Mouse (Mus musculus) thymus, postnatal 0 days (tissue): ENCODE results near the gene Gm20388. TPM values are rescaled to one million over a fixed set of nuclear protein-coding genes. Genes with fewer than 3 reads are reported as not detected.

Experiments used
- DNase-seq: peaks from one replicate; pipeline ENCODE4 v3.0.0-alpha.2; 2015; ENCODE audit warnings: low spot score
- polyA plus RNA-seq: library from polyadenylated mRNA; unstranded; fragments of >200 nt; fragmentation: Nextera tagmentation; extraction: Ambion mirVana; gene quantifications from 2 replicates; pipeline ENCODE4 v1.2.1, GENCODE M21; 2015

Gene Gm20388
- polyA plus RNA-seq, 1 experiment from 2014 or later = not detected

GRCm38 (mm10) chr8:121842064-121842955 lies 1931.7 kb downstream of the Gm20388 start:
- no peak for DNase-seq

- no peak for DNase-seq
Measured at GRCm38 (mm10) chr8:121843184-121843733, 1932.6 kb downstream of the Gm20388 start.

DNA sequence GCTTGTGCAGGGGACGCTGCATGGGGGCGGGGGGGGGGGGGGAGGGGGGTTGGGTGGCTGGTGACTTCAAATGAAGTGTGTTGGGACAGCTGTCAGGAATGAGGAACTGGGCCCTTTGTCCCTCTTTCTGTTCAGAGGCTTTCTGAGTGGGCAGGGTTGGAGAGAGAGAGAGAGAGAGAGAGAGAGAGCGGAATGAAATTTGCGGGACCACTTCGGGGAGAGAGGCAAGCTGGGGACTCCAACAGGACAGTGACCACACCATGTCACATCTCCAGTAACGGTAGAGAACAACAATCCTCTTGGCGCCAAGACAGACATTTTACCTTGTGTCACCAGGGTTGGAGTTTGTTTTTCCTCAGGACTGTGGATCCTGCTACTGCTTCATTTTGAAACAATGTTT lies 1934.1 kb downstream of the Gm20388 start:
- no peak for DNase-seq

DNA sequence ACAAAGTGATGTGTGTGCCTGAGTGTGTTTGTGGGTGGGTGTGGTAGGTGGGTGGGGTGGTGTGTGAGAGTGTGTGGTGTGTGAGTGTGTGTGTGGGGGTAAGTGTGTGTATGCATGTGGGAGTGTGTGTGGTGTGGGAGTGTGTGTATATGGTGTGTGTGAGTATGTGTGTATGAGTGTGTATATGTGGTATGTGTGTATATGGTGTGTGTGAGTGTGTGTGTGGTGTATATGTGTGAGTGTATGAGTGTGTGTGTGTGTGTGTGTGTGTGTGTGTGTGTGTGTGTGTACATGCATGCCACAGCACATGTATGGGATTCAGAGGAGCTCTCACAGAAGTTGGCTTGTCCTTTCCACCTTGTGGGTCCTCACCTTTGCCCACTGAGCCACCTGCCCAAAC lies 1936.2 kb downstream of the Gm20388 start:
- DNase-seq = no peak

- DNase-seq = no peak
Measured at GRCm38 (mm10) chr8:121847261-121847822, 1936.7 kb downstream of the Gm20388 start.

DNA sequence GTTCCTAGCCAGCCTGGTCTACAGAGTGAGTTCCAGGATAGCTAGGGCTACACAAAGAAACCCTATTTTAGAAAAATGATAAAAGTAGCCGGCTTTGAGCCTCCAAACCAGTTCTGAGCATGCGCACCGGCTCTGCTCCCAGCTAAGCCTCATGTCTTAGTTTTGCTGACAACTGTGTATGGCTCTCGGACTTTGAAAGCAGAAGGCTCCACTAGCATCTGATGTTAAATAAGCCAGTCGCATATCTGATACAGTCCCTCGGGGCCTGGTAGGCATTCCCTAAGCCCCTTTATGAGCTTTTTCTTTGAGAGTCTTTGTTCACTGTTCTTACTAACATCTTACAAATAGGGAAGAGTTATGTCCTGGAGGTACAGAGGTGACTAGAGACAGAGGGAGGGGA lies 1937.3 kb downstream of the Gm20388 start:
- no peak for DNase-seq

DNA sequence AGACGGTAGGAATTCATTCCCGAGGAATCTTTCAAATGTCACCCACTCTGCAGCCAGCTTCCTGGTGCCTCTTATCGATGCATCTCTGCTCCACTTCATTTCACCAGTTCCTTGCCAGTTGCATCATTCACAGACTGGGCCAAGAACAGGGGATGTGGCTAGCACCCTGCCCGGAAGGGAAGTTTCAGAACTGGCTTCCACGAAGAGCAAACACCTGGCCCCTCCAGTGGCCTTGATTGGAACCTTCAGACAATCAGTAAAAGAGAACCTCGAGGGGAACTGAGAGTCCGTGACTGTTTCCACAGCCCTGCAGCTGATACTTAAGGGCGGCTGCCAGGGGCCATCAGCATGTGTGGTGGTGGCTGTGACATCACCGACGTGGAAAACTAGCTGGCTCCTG lies 1937.9 kb downstream of the Gm20388 start:
- DNase-seq = no peak

GRCm38 (mm10) chr8:121849303-121849702 lies 1938.7 kb downstream of the Gm20388 start:
- no peak for DNase-seq

- DNase-seq = peak; percentile 81
Measured at GRCm38 (mm10) chr8:121850018-121850417, 1939.4 kb downstream of the Gm20388 start.

- DNase-seq = no peak
Measured at GRCm38 (mm10) chr8:121850436-121850820, 1939.8 kb downstream of the Gm20388 start.

- peak; percentile 98 for DNase-seq
Measured at GRCm38 (mm10) chr8:121850821-121851470, 1940.3 kb downstream of the Gm20388 start.

DNA sequence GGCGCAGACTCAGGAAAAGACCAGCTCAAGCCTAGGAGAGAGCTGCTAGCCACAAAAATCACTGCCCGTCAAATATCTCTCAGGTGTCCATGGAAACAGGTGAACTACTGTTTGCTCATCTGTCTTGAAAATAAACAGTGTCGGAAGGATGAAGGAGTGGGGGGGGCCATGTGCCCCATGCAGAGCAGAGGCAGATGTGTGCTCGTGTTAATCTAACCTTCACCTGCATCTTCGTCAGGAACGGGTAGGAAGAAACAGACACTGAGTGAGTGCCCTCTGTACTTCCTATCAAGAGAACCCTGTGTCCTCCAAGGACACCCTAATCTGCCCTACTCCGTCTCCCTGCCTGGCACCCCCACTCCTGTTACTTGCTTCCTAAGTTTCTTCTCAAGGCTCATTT lies 1941.1 kb downstream of the Gm20388 start:
- DNase-seq = no peak

GRCm38 (mm10) chr8:121852464-121852863 lies 1941.8 kb downstream of the Gm20388 start:
- DNase-seq = no peak

DNA sequence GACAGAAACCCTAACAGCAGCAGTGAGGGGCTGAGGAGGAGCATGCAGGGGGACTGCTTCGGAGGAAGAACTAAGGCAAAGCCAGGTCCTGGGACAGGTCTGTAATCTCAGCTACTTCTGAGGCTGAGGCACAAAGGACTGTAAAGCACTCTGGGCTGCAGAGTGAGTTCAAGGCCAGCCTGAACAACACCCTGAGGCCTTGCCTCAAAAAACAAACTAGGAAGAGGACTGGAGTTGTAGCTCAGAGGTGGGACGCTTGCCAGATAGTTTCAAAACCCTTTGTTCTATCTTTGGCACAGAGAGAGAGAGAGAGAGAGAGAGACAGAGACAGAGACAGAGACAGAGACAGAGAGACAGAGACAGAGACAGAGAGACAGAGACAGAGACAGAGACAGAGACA lies 1942.9 kb downstream of the Gm20388 start:
- no peak for DNase-seq

- DNase-seq = no peak
Measured at GRCm38 (mm10) chr8:121856071-121856746, 1945.6 kb downstream of the Gm20388 start.

GRCm38 (mm10) chr8:121857331-121857730 lies 1946.7 kb downstream of the Gm20388 start:
- DNase-seq = no peak

DNA sequence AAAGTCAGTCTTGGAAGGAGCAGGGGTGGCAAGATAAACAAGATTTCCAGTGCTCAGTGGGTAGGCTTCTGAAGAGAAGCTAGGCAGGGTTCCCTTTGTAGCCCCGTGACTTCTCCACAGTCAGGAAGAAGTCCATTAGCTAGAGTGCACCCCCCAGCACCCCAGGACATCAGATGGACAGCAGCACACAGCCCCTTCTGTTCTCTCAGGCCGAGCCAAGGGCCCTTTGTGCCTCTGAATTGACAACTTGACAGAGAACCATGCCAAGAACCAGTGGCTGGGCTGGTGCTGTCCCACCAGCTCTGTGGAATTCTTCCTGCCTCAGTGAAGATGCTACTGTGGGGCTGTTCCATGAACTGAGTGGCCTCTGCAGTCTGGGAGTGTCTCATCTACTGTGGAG lies 1947.1 kb downstream of the Gm20388 start:
- DNase-seq = no peak

DNA sequence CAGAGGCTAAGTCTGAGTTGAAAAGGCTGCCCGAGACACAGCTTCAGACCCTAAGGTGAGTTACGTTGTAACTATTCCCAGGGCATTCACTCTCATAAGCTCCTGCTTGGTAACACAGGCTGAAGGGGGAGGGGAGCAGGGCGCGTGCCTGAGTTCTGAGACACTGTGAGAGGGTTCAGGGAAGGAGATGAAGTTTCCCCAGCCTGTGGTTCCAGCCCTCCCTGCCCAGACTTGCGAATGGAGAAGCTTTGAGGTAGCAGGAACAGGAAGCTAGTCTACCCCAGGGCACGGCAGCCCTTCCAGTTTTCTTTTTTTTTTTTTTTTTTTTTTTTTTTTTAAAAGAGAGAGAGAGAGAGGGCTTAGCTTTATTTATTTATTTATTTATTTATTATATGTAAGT lies 1950.6 kb downstream of the Gm20388 start:
- DNase-seq = no peak

DNA sequence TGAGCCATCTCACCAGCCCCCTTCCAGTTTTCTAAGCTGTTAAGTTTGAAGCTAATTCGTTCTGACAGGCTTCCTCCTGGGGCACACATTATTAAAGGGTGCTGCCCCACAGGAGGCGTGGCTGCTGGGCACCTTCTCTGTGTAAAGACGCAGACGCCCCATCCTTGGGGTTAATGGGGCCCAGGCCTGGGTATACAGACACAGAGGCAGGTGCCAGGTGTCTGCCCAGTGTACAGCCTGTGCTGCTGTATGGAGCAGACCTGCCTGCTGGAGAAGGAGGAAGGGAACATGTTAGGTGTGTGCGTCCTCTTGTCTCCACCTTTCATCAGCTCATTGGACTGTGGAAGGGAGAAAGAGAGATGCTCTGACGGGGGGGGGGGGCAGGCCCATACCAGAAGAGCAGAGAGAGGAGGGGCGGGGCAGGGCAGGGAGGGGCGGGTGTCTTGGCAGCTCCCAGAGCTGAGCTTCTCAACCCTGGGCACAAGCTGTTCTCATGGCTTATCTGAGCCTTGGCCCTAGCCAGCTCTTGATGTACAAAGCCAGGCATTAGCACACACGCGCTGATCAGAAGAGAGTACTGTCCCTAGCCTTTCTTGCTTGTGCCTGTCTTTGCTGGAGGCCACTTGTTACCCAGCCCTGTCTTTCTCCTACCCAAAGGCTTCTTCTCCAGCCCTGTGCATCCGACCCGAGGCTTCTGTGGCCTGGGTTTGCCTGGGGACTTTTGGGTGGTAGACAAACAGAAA lies 1951.3 kb downstream of the Gm20388 start:
- no peak for DNase-seq

DNA sequence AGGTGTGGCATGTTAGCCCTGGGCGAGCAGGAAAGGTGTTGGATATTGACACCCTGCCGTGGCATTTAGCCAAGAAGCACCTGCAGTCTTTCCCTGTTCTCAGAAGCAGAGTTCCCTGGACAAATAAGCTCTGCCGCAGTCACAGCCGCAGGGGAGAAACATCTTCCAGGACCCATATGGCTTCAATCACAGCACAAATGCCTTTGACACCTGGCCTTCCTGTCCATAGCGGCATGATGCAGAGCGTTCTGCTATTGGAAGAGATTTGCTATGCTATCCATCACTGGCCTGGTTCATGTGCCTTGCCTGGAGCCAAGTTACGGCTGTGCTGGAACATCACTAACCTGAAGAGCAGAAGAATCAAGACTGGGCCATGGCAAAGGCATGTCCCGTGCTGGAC lies 1954.7 kb downstream of the Gm20388 start:
- no peak for DNase-seq

- DNase-seq = no peak
Measured at GRCm38 (mm10) chr8:121868196-121868595, 1957.6 kb downstream of the Gm20388 start.
